Mouse (Mus musculus): ENCODE results near the gene Clic6. TPM values are rescaled to one million over a fixed set of nuclear protein-coding genes. Genes with fewer than 3 reads are reported as not detected.

The Clic6 gene
- total and polyA plus RNA-seq, 3 experiments = 0.24 to 1.2 TPM; not detected in 1

- peaks cover 13% of the 10 kb centered on the region for H3K27me3 ChIP-seq (replicated peaks)
- H3K27ac ChIP-seq (ENCODE audit: insufficient read depth, low read depth) = no peak overlapping the region
- in situ Hi-C loops (cut with MboI; ENCODE audit: low pct_ligation_motif_present, low pct_unique_long_range_greater_than_20kb, low sequenced_read_pairs) (no loop called here), dilution Hi-C loops (cut with MboI; ENCODE audit: extremely low pct_ligation_motif_present, extremely low pct_unique_long_range_greater_than_20kb, low sequenced_read_pairs) (no loop called here)
- DNase-seq (ENCODE audit: extremely low read depth) = no peak
- no peaks in the 10 kb centered on the region for H3K9me3 ChIP-seq (replicated peaks; ENCODE audit: low read length)
- TF ChIP-seq TCF12 (IDR thresholded peaks at IDR 0.05; ENCODE audit: low read depth, low read length) = no peak
- no peak for TF ChIP-seq POLR2A (IDR thresholded peaks at IDR 0.05; ENCODE audit: low read depth, low read length)
- TF ChIP-seq ZKSCAN1 (IDR thresholded peaks at IDR 0.05; ENCODE audit: borderline replicate concordance, low read depth, low read length) = no peak
- H3K4me3 ChIP-seq (replicated peaks in 1 of 3; ENCODE audit: low read depth in 2 of 3, low read length in 2 of 3, poor library complexity in 1 of 3) = no peak overlapping the region
- 0 out of 4 replicates have a peak, but pooled peaks cover 0 to 2% of the 10 kb centered on the region in 2 experiments for H3K4me1 ChIP-seq (ENCODE audit: control insufficient read depth in 1 of 2, insufficient read depth in 2 of 2)
- no peaks in the 10 kb centered on the region for H3K79me2 ChIP-seq (replicated peaks; ENCODE audit: control insufficient read depth, extremely low read depth, insufficient read depth, poor library complexity, severe bottlenecking)
- no peaks in the 10 kb centered on the region for H3K36me3 ChIP-seq (replicated peaks in 1 of 2; ENCODE audit: control insufficient read depth in 1 of 2, insufficient read depth in 1 of 2, low read length in 1 of 2)
- H3K4me2 ChIP-seq (ENCODE audit: insufficient read depth, low read depth, poor library complexity, severe bottlenecking) = no peak overlapping the region
- no peak overlapping the region for H3K9ac ChIP-seq (ENCODE audit: insufficient read depth, low read depth)
Measured at GRCm38 (mm10) chr16:92516139-92516538, 30.6 kb downstream of the Clic6 start.

- dilution Hi-C loops (cut with MboI; ENCODE audit: extremely low pct_ligation_motif_present, extremely low pct_unique_long_range_greater_than_20kb, low sequenced_read_pairs) = no loop called here
Measured at GRCm38 (mm10) chr16:92518718-92519117, 33.2 kb downstream of the Clic6 start.

GRCm38 (mm10) chr16:92519820-92520492, 34.4 kb downstream of the Clic6 start:
- no peaks in the 10 kb centered on the region for H3K9me3 ChIP-seq (replicated peaks; ENCODE audit: low read length)
- no peak overlapping the region for H3K4me2 ChIP-seq (ENCODE audit: insufficient read depth, low read depth, poor library complexity, severe bottlenecking)
- no peak overlapping the region for H3K4me3 ChIP-seq (replicated peaks in 1 of 3; ENCODE audit: low read depth in 2 of 3, low read length in 2 of 3, poor library complexity in 1 of 3)
- peak; percentile 76 for DNase-seq (ENCODE audit: extremely low read depth)
- H3K79me2 ChIP-seq (replicated peaks; ENCODE audit: control insufficient read depth, extremely low read depth, insufficient read depth, poor library complexity, severe bottlenecking) = no peaks in the 10 kb centered on the region
- in situ Hi-C loops (cut with MboI; ENCODE audit: low pct_ligation_motif_present, low pct_unique_long_range_greater_than_20kb, low sequenced_read_pairs) = no loop called here
- peaks cover 2% of the 10 kb centered on the region for H3K27me3 ChIP-seq (replicated peaks)
- H3K27ac ChIP-seq (ENCODE audit: insufficient read depth, low read depth) = no peak overlapping the region
- no peak overlapping the region for H3K9ac ChIP-seq (ENCODE audit: insufficient read depth, low read depth)
- H3K36me3 ChIP-seq (replicated peaks in 1 of 2; ENCODE audit: control insufficient read depth in 1 of 2, insufficient read depth in 1 of 2, low read length in 1 of 2) = no peaks in the 10 kb centered on the region
- TF ChIP-seq CTCF (conservative IDR thresholded peaks at IDR 0.05 in 1 of 2, IDR thresholded peaks at IDR 0.05 in 1 of 2; ENCODE audit: low read depth in 2 of 2, low read length in 2 of 2) (peak; percentile 63 to 86), RAD21 (IDR thresholded peaks at IDR 0.05; ENCODE audit: low read depth, low read length) (peak; percentile 90), POLR2A (IDR thresholded peaks at IDR 0.05; ENCODE audit: low read depth, low read length) (no peak), ZC3H11A (IDR thresholded peaks at IDR 0.05; ENCODE audit: low read depth, low read length) (0 out of 2 replicates have a peak, but pooled peaks have one; percentile 43), SMC3 (IDR thresholded peaks at IDR 0.05; ENCODE audit: low read depth, low read length) (peak; percentile 82), NELFE (IDR thresholded peaks at IDR 0.05; ENCODE audit: low read depth, low read length) (0 out of 2 replicates have a peak, but pooled peaks have one; percentile 48)
- dilution Hi-C loops (cut with MboI; ENCODE audit: extremely low pct_ligation_motif_present, extremely low pct_unique_long_range_greater_than_20kb, low sequenced_read_pairs) = no loop called here
- peaks cover 0 to 15% of the 10 kb centered on the region in 2 experiments; a peak in 2 of 4 replicates for H3K4me1 ChIP-seq (ENCODE audit: control insufficient read depth in 1 of 2, insufficient read depth in 2 of 2)

More at GRCm38 (mm10) chr16:92518718-92519117, 33.2 kb downstream of the Clic6 start:
- Histone ChIP-seq H3K27me3 (replicated peaks) (peaks cover 7% of the 10 kb centered on the region), H3K4me2 (ENCODE audit: insufficient read depth, low read depth, poor library complexity, severe bottlenecking) (no peak overlapping the region), H3K9me3 (replicated peaks; ENCODE audit: low read length) (no peaks in the 10 kb centered on the region), H3K79me2 (replicated peaks; ENCODE audit: control insufficient read depth, extremely low read depth, insufficient read depth, poor library complexity, severe bottlenecking) (no peaks in the 10 kb centered on the region), H3K27ac (ENCODE audit: insufficient read depth, low read depth) (no peak overlapping the region), H3K9ac (ENCODE audit: insufficient read depth, low read depth) (no peak overlapping the region), H3K36me3 (replicated peaks in 1 of 2; ENCODE audit: control insufficient read depth in 1 of 2, insufficient read depth in 1 of 2, low read length in 1 of 2) (no peaks in the 10 kb centered on the region), H3K4me1 (ENCODE audit: control insufficient read depth in 1 of 2, insufficient read depth in 2 of 2) (peaks cover 0 to 2% of the 10 kb centered on the region in 2 experiments; a peak in 2 of 4 replicates), H3K4me3 (replicated peaks in 1 of 3; ENCODE audit: low read depth in 2 of 3, low read length in 2 of 3, poor library complexity in 1 of 3) (no peak overlapping the region)
- DNase-seq (ENCODE audit: extremely low read depth) = no peak
- TF ChIP-seq POLR2A (IDR thresholded peaks at IDR 0.05; ENCODE audit: low read depth, low read length) (no peak), MYC (IDR thresholded peaks at IDR 0.05; ENCODE audit: low read depth, low read length) (no peak), ZC3H11A (IDR thresholded peaks at IDR 0.05; ENCODE audit: low read depth, low read length) (no peak), RCOR1 (conservative IDR thresholded peaks at IDR 0.05; ENCODE audit: low read depth, low read length) (no peak), EP300 (IDR thresholded peaks at IDR 0.05; ENCODE audit: low read length) (no peak), CTCF (conservative IDR thresholded peaks at IDR 0.05 in 1 of 2, IDR thresholded peaks at IDR 0.05 in 1 of 2; ENCODE audit: low read depth in 2 of 2, low read length in 2 of 2) (no peak), USF2 (conservative IDR thresholded peaks at IDR 0.05; ENCODE audit: low read depth, low read length) (no peak), JUND (conservative IDR thresholded peaks at IDR 0.05; ENCODE audit: low read depth, low read length) (no peak), POLR2AphosphoS2 (IDR thresholded peaks at IDR 0.05; ENCODE audit: low read depth, low read length) (no peak), ETS1 (conservative IDR thresholded peaks at IDR 0.05; ENCODE audit: low read depth, low read length) (no peak), E2F4 (IDR thresholded peaks at IDR 0.05; ENCODE audit: insufficient replicate concordance, low read depth, low read length) (no peak), ZNF384 (IDR thresholded peaks at IDR 0.05; ENCODE audit: low read depth, low read length) (no peak), MEF2A (IDR thresholded peaks at IDR 0.05; ENCODE audit: borderline replicate concordance, low read depth, low read length) (no peak), ZKSCAN1 (IDR thresholded peaks at IDR 0.05; ENCODE audit: borderline replicate concordance, low read depth, low read length) (no peak), MAX (IDR thresholded peaks at IDR 0.05; ENCODE audit: low read length) (no peak)
- in situ Hi-C loops (cut with MboI; ENCODE audit: low pct_ligation_motif_present, low pct_unique_long_range_greater_than_20kb, low sequenced_read_pairs) = no loop called here
